Mouse (Mus musculus): ENCODE results near the gene Ralgps1. TPM values are rescaled to one million over a fixed set of nuclear protein-coding genes. Genes with fewer than 3 reads are reported as not detected.
A peak's percentile ranks its signal among the peaks of the same experiment; 100 is the strongest.

The Ralgps1 gene
- polyA plus RNA-seq, 1 experiment from 2014 or later: 0.63 TPM

GRCm38 (mm10) chr2:33205939-33206525, 165.3 kb downstream of the Ralgps1 start:
- Histone ChIP-seq H3K4me1 (replicated peaks) (peaks cover 15% of the 10 kb centered on the region), H3K9me3 (replicated peaks) (no peaks in the 10 kb centered on the region), H3K9ac (no peak overlapping the region), H3K4me2 (no peak overlapping the region), H3K27me3 (no peaks in the 10 kb centered on the region), H3K36me3 (no peaks in the 10 kb centered on the region), H3K27ac (no peak overlapping the region), H3K4me3 (replicated peaks) (no peak overlapping the region)
- DNase-seq: no peak
- no peak for ATAC-seq (ENCODE audit: low read depth)
- 60% methylated on average over 14 of the region's 14 CpGs for WGBS (ENCODE audit: insufficient replicate concordance)

GRCm38 (mm10) chr2:33204980-33205379, 166.3 kb downstream of the Ralgps1 start:
- H3K27me3 ChIP-seq: no peaks in the 10 kb centered on the region
- H3K4me1 ChIP-seq (replicated peaks): peaks cover 19% of the 10 kb centered on the region
- no peaks in the 10 kb centered on the region for H3K9me3 ChIP-seq (replicated peaks)
- no peak overlapping the region for H3K4me3 ChIP-seq (replicated peaks)
- H3K36me3 ChIP-seq: no peaks in the 10 kb centered on the region
- no peak overlapping the region for H3K9ac ChIP-seq
- H3K4me2 ChIP-seq: no peak overlapping the region
- WGBS (ENCODE audit: insufficient replicate concordance): 52% methylated on average over 5 of the region's 5 CpGs
- DNase-seq (no peak), ATAC-seq (ENCODE audit: low read depth) (no peak)
- H3K27ac ChIP-seq: no peak overlapping the region

GRCm38 (mm10) chr2:33203284-33203683, 168.0 kb downstream of the Ralgps1 start:
- Histone ChIP-seq H3K4me3 (replicated peaks) (no peak overlapping the region), H3K9ac (no peak overlapping the region), H3K27me3 (no peaks in the 10 kb centered on the region), H3K36me3 (no peaks in the 10 kb centered on the region), H3K4me2 (no peak overlapping the region), H3K9me3 (replicated peaks) (no peaks in the 10 kb centered on the region), H3K27ac (no peak overlapping the region), H3K4me1 (replicated peaks) (peaks cover 19% of the 10 kb centered on the region)
- WGBS (ENCODE audit: insufficient replicate concordance): 36% methylated on average over 6 of the region's 6 CpGs
- no peak for DNase-seq
- no peak for ATAC-seq (ENCODE audit: low read depth)

GRCm38 (mm10) chr2:33200368-33201068, 170.8 kb downstream of the Ralgps1 start:
- WGBS (ENCODE audit: insufficient replicate concordance): 55% methylated on average over 14 of the region's 14 CpGs

GRCm38 (mm10) chr2:33189976-33190375, 181.3 kb downstream of the Ralgps1 start:
- no peaks in the 10 kb centered on the region for H3K27me3 ChIP-seq
- ATAC-seq (ENCODE audit: low read depth) (no peak), DNase-seq (no peak)
- H3K4me3 ChIP-seq (replicated peaks): no peak overlapping the region
- no peak overlapping the region for H3K9ac ChIP-seq
- 72% methylated on average over 3 of the region's 3 CpGs for WGBS (ENCODE audit: insufficient replicate concordance)
- H3K4me1 ChIP-seq (replicated peaks): no peaks in the 10 kb centered on the region
- no peaks in the 10 kb centered on the region for H3K36me3 ChIP-seq
- H3K9me3 ChIP-seq (replicated peaks): no peaks in the 10 kb centered on the region
- H3K4me2 ChIP-seq: no peak overlapping the region
- H3K27ac ChIP-seq: no peak overlapping the region

More at GRCm38 (mm10) chr2:33200368-33201068, 170.8 kb downstream of the Ralgps1 start:
- H3K4me2 ChIP-seq: no peak overlapping the region
- H3K27me3 ChIP-seq: no peaks in the 10 kb centered on the region
- no peaks in the 10 kb centered on the region for H3K36me3 ChIP-seq
- no peak overlapping the region for H3K9ac ChIP-seq
- no peak overlapping the region for H3K27ac ChIP-seq
- no peak overlapping the region for H3K4me3 ChIP-seq (replicated peaks)
- H3K9me3 ChIP-seq (replicated peaks): no peaks in the 10 kb centered on the region
- no peak for DNase-seq
- no peak for ATAC-seq (ENCODE audit: low read depth)
- peaks cover 19% of the 10 kb centered on the region for H3K4me1 ChIP-seq (replicated peaks)

GRCm38 (mm10) chr2:33188925-33189670, 182.2 kb downstream of the Ralgps1 start:
- H3K36me3 ChIP-seq: no peaks in the 10 kb centered on the region
- H3K27me3 ChIP-seq: no peaks in the 10 kb centered on the region
- H3K4me2 ChIP-seq: no peak overlapping the region
- 62% methylated on average over 6 of the region's 6 CpGs for WGBS (ENCODE audit: insufficient replicate concordance)
- H3K4me1 ChIP-seq (replicated peaks): no peaks in the 10 kb centered on the region
- no peaks in the 10 kb centered on the region for H3K9me3 ChIP-seq (replicated peaks)
- H3K4me3 ChIP-seq (replicated peaks): no peak overlapping the region
- no peak overlapping the region for H3K27ac ChIP-seq
- ATAC-seq (ENCODE audit: low read depth) (no peak), DNase-seq (no peak)
- no peak overlapping the region for H3K9ac ChIP-seq

- DNase-seq: no peak
- Histone ChIP-seq H3K27me3 (no peaks in the 10 kb centered on the region), H3K27ac (no peak overlapping the region), H3K36me3 (no peaks in the 10 kb centered on the region), H3K4me1 (replicated peaks) (no peaks in the 10 kb centered on the region), H3K4me2 (no peak overlapping the region), H3K4me3 (replicated peaks) (no peak overlapping the region), H3K9ac (no peak overlapping the region), H3K9me3 (replicated peaks) (no peaks in the 10 kb centered on the region)
- WGBS (ENCODE audit: insufficient replicate concordance): 62% methylated on average over 2 of the region's 2 CpGs
- no peak for ATAC-seq (ENCODE audit: low read depth)
These were observed 183.4 kb downstream of the Ralgps1 start for GRCm38 (mm10) chr2:33187874-33188273.

GRCm38 (mm10) chr2:33186505-33186904, 184.8 kb downstream of the Ralgps1 start:
- Histone ChIP-seq H3K9me3 (replicated peaks) (no peaks in the 10 kb centered on the region), H3K27ac (no peak overlapping the region), H3K4me1 (replicated peaks) (no peaks in the 10 kb centered on the region), H3K27me3 (no peaks in the 10 kb centered on the region), H3K4me3 (replicated peaks) (no peak overlapping the region), H3K36me3 (no peaks in the 10 kb centered on the region), H3K4me2 (no peak overlapping the region), H3K9ac (no peak overlapping the region)
- DNase-seq: no peak
- WGBS (ENCODE audit: insufficient replicate concordance): 60% methylated on average over 7 of the region's 7 CpGs
- ATAC-seq (ENCODE audit: low read depth): no peak

GRCm38 (mm10) chr2:33185258-33185657, 186.0 kb downstream of the Ralgps1 start:
- no peak overlapping the region for H3K4me2 ChIP-seq
- H3K4me3 ChIP-seq (replicated peaks): no peak overlapping the region
- H3K9ac ChIP-seq: no peak overlapping the region
- H3K4me1 ChIP-seq (replicated peaks): no peaks in the 10 kb centered on the region
- H3K9me3 ChIP-seq (replicated peaks): no peaks in the 10 kb centered on the region
- peak; percentile 6 for DNase-seq
- no peaks in the 10 kb centered on the region for H3K27me3 ChIP-seq
- no peaks in the 10 kb centered on the region for H3K36me3 ChIP-seq
- WGBS (ENCODE audit: insufficient replicate concordance): 62% methylated on average over 7 of the region's 7 CpGs
- ATAC-seq (ENCODE audit: low read depth): no peak
- H3K27ac ChIP-seq: no peak overlapping the region

GRCm38 (mm10) chr2:33184641-33185040, 186.6 kb downstream of the Ralgps1 start:
- WGBS (ENCODE audit: insufficient replicate concordance): 75% methylated on average over 10 of the region's 10 CpGs
- Histone ChIP-seq H3K27ac (no peak overlapping the region), H3K27me3 (no peaks in the 10 kb centered on the region), H3K36me3 (no peaks in the 10 kb centered on the region), H3K4me1 (replicated peaks) (no peaks in the 10 kb centered on the region), H3K4me2 (no peak overlapping the region), H3K4me3 (replicated peaks) (no peak overlapping the region), H3K9me3 (replicated peaks) (no peaks in the 10 kb centered on the region), H3K9ac (no peak overlapping the region)
- DNase-seq (no peak), ATAC-seq (ENCODE audit: low read depth) (no peak)

GRCm38 (mm10) chr2:33183321-33183720, 188.0 kb downstream of the Ralgps1 start:
- no peak overlapping the region for H3K4me2 ChIP-seq
- no peak overlapping the region for H3K9ac ChIP-seq
- no peak overlapping the region for H3K27ac ChIP-seq
- no peak overlapping the region for H3K4me3 ChIP-seq (replicated peaks)
- H3K4me1 ChIP-seq (replicated peaks): peaks cover 2% of the 10 kb centered on the region
- H3K9me3 ChIP-seq (replicated peaks): no peaks in the 10 kb centered on the region
- no peak for ATAC-seq (ENCODE audit: low read depth)
- no peaks in the 10 kb centered on the region for H3K36me3 ChIP-seq
- no peaks in the 10 kb centered on the region for H3K27me3 ChIP-seq
- no peak for DNase-seq
- WGBS (ENCODE audit: insufficient replicate concordance): 81% methylated on average over 7 of the region's 7 CpGs

Measured in liver, embryonic 13.5 days (tissue).